Mouse (Mus musculus) heart, adult 2 months (tissue): ENCODE measurements at regions not wholly inside any gene's neighbourhood (a gene's known extent, or its start where the extent isn't known, plus 50 kb on each side); places are given as distances from the start of the nearest gene placed in this dataset.

Experiments used
- CTCF ChIP-seq: fragments of 200-600 bp; IDR thresholded peaks from 2 replicates; pipeline ENCODE4 v1.8.1; 2022; ENCODE audit warnings: antibody characterized with exemption, mild to moderate bottlenecking, moderate library complexity
- EP300 ChIP-seq: fragments of 200-500 bp; IDR thresholded peaks from 2 replicates; pipeline ENCODE4 v1.6.1; 2011; ENCODE audit warnings: low read depth, low read length, control low read depth; ENCODE audit not compliant: insufficient read depth

GRCm38 (mm10) chr8:109400192-109400591 is 93.6 kb upstream of the Pmfbp1 start:
- TF ChIP-seq EP300 (no peak), CTCF (no peak)
